Mouse (Mus musculus): ENCODE measurements around the gene Btbd10. TPM values are rescaled to one million over a fixed set of nuclear protein-coding genes. Genes with fewer than 3 reads are reported as not detected.

The Btbd10 gene
- 12.9 TPM for total RNA-seq (2023)

DNA sequence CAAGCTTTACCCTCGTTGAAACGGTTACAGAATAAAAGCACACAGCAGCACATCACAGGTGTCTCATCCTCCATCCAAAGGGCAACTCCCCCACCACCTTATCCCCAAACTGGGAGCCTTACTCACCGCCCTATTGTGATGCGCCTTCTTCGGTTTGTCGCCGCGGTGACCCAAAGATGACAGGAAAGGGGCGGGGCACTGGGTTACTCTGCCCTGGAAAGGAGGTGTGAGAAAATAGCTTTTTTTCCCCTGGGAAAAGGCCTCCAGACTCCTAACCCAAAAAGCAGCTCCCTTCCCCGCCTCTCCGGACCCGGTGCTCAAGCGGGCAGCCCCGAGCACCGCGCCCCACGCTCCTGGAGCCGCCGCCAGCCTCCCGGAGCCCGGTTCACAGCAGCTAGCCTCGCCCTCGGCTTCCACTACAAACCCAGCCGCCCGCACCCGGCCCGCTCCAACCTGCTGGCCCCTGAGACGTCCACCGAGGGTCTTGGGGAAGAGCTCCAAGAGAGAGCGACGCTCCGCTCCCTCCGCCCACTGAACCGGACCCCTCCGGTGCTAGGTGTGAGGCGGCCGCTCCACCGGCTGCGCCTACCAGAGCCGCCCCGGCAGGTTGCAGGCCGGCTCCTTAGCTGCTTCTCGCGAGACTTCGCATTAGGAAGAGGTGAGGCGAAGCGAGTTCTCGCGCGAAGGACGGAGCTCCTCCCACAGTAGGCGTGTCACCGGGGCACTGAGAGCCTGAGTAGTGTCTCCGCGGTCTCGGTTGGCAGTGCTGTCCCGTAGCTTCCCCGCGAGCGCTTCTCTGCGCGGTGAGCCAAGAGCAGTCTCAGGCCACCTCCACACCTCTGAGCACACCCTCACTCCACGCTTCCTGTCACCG, at the start of gene Btbd10:
Btbd10 (minus strand) TSS at position 647 of the 874 bp plus-strand sequence.

DNA sequence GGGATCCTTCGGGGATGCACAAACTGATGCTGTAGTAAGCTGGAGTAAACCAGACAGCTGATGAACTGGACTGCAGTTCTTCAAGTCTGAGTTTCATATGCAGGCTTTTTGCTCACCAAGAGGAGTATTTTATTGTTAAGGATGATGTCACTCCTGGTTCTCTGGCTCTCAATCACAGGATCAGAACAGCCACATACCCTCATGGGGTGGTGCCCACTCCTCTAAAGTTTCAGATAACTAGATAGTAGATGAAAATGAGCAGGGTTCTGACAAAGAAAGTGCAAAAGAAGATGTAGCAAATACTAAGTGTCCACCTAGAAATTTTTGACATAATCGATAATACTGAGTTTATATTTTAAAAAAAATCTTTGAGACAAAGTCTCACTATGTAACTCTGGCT, 19.3 kb upstream of the Btbd10 start, which contains the start of gene Pth:
Pth (minus strand) TSS at position 101 of the 400 bp plus-strand sequence.

Other genes starting within 250 kb of the Btbd10 start
- 30.1 TPM for gene Arntl, start 161.9 kb downstream of the Btbd10 start, total RNA-seq (2023)
- not detected for gene Pth, start 19.2 kb upstream of the Btbd10 start, total RNA-seq (2023)
- gene Far1, start 144.4 kb upstream of the Btbd10 start, total RNA-seq (2023) = 71.8 TPM